Mouse (Mus musculus): ENCODE results near the gene Hs6st3.

GRCm38 (mm10) chr14:119834008-119834700 lies 696.0 kb downstream of the Hs6st3 start:
- TF ChIP-seq POLR2A (IDR thresholded peaks at IDR 0.05; ENCODE audit: borderline replicate concordance, insufficient read depth, low read length) (no peak), CTCF (IDR thresholded peaks at IDR 0.05; ENCODE audit: borderline replicate concordance, insufficient read depth, low read depth, low read length) (no peak)
